Mouse (Mus musculus): ENCODE data around the gene Hormad1.
A peak's percentile ranks its signal among the peaks of the same experiment; 100 is the strongest.
"Not testable (repeated sequence)": the region's sequence is repeated elsewhere in the genome, so short reads cannot be mapped to it uniquely, and the experiment has no call there.

Gene Hormad1

DNA sequence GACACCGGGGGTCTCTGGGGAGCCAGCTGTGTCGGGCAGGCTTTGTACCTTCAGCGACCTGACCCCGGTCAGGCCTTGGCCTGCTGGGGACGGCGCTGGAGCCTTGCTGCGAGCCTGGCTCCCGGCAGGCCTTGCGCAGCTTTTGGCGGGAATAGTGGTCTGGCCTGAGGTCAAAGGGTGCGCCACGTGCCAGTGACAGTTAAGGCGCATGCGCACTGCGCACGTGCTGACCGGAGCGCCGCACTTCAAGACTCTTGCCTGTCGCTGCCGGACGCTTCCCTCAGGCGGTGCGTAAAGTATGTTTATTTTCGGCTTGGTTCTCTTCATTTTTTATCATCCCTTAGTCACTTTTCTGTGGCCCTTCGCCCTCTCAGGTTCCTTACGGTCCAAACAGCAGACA lies at the start of gene Hormad1:
TSS of gene Hormad1 (plus strand) at position 241 of the 400 bp plus-strand sequence.
- DNase-seq (ENCODE audit: low spot score in 2 of 2): no peak

DNA sequence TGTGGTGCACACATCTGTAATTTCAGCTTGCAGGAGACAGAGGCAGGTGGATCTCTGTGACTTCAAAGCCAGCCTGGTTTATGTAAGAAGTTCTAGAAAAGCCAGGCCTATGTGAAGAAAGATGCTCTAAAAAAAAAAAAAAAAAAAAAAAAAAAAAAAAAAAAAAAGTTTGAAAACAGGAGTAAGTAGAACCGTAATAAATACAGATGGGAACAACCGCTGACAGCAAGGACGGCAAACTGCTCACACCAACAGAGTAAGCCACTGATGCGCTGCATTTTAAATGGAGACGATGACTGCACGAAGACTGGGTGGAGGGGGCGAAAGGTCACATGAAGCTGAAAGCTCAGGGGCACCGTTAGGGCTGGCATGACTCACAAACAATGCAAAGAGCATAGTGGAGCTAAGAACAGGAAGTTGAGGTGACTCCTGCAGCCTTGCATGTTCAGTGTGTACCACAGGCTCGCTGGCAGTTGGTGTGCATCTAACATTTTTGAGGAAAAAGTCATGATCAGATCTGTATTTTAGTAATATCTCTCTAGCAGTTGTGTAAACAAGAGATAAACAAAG lies 47.8 kb upstream of the Hormad1 start:
- no peak for DNase-seq (ENCODE audit: low spot score in 2 of 2)

DNA sequence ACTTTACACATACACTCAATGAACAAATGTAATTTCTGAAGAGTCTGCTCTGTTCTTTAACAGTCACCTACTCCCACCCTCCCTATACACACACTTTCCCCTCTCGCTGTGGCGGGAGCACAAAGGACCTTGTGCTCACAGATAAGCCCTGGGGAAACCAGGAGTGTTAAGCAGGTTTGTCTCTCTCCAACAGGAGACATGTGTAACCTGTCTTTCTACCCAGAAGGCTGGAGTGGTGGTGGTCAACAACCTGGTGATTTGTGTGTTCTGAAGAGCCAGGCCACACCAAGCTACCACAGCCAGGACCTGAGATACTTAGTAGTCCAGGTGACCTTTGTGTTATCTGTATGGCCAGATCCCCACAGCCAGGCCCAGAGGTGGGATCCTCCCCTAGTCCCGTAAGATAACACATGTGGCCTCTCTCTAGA lies 42.8 kb upstream of the Hormad1 start:
- DNase-seq (ENCODE audit: low spot score in 2 of 2): no peak

- peak; percentile 80 for DNase-seq (ENCODE audit: low spot score in 2 of 2)
Observed at GRCm38 (mm10) chr3:95517493-95517898, 42.0 kb upstream of the Hormad1 start.

- no peak for DNase-seq (ENCODE audit: low spot score in 2 of 2)
Observed at GRCm38 (mm10) chr3:95518891-95519290, 40.6 kb upstream of the Hormad1 start.

DNA sequence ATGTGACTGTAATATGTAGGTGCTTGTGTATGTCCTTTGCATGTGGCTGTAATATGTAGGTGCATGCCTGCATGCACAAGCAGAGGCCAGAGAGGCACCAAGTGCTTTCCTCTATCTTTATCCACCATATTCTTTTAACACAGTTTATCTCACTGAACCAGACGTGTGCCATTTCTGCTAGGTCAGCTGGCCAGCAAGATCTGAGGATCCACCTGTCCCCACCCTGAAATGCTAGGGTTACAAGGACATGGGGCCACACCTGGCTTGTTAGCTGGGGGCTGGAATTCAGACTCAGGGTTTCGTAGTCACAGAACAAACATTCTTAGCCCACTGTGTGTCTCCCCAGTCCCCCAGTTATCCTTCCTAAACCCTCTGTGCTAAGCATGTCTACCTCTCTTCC lies 40.2 kb upstream of the Hormad1 start:
- DNase-seq (ENCODE audit: low spot score in 2 of 2): no peak

DNA sequence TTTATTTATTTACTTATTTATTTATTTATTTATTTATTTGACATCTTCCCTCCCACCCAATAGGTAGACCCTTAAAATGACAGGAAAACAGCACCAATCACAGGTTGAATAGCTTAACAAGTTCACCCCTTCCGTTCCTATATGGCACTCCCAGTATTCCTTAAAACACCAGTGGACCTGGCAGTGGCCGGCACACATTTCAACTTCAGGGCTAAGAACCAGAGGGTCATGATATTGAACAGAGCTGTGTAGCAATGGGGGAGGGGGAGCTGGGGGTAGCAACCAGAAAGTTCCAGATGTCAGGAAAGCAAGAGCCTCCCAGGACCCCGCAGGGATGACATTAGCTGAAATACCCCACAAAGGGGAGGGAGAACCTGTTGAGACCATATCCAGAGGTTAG lies 39.4 kb upstream of the Hormad1 start:
- no peak for DNase-seq (ENCODE audit: low spot score in 2 of 2)

DNA sequence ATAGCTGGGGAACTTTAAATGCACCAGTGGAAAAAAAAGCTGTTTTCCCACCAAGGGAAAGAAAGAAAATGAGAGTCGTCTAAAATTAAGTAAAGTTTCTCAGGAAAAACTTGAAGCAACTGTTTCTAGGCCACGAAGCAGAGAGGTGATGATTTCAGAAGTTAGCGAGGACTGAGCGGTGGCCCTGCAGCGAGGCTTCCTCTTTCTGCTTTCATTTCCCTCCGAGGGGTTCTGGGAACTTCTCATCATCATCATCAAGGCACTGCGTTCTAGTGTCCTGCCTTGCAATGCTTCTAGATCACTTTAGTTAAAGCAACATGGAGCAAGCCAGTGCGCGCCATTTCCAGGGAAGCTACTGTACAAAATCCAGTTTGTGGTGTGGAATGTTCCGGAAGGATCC lies 38.3 kb upstream of the Hormad1 start:
- no peak for DNase-seq (ENCODE audit: low spot score in 2 of 2)

DNA sequence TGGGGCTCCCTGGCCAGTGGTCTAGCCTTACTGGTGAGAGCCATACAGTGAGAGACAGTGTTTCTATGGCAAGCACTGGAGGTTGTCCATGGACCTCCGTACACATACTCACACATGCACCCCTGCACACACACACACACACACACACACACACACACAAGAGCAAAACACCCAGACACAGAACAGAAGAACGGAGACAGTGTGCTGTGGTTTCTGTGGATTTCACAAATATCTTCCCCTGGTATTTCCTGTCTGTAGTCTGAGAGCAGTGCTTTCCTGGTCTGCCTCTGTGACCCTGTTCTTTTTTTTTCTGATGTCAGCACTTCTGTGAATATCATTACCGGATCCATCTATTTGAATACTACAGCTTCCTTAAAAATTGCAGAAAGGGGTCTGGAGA lies 35.8 kb upstream of the Hormad1 start:
- DNase-seq (ENCODE audit: low spot score in 2 of 2): no peak

DNA sequence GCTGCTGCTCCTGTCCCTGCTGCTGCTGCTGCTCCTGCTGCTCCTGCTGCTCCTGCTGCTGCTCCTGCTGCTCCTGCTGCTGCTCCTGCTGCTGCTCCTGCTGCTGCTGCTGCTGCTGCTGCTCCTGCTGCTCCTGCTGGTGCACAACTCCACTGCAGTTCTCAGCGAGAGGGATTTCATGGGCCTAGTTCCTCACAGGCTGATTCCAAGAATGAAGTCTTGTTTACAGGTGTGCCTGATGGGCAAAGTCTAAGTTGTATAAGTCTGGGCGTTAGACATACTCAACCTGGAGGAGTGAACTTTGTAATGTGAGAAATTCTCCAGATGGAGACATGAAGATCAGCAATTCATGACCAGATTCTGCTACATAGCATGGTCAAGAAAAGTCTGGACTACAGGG lies 34.8 kb upstream of the Hormad1 start:
- DNase-seq (ENCODE audit: low spot score in 2 of 2): no peak

DNA sequence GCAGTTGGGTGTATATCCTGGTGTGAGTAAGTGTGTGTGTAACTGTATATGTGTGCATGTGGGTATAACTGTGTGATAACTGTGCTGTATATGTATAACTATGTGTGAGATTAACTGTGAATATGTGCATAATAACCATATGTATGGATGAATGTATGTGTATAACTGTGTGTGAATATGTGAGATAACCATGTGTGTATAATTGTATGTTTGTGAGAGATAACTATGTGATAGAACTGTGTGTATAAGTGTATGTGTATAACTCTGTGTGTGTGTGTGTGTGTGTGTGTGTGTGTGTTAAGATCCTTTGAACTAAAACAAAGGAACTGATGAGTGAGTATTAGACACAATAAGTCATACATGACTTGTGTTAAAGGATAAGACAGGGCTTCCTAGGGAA lies 33.4 kb upstream of the Hormad1 start:
- DNase-seq (ENCODE audit: low spot score in 2 of 2): no peak

DNA sequence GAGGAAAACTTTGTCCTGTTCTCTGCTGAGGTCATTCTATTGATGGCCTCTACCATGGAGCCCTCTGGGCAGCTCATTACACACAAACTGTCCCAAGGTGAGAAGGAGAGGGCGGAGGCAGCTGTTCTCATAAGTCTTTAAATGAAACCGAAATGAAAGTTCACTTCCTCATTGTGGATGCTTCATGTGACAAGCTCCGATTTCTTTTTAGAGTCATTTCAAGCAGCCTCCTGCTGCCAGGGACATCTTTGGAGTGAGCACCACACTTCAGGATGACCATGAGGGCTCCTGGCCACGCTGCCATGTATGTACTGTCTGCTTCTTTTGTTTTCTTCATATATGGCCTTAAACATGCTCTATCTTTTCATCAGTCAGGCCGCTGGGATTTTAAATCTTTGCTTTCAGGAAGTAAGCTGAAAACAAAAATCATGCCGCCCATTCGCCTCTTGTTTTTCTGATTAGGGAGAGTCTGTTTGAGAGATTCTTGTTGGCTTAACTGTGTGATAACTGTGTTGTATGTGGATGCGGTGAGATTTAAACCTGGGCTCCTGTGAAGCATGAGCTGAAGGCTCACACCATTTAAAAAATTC lies 32.8 kb upstream of the Hormad1 start, which contains the start of gene Ctss:
TSS of gene Ctss (plus strand) at position 165 of the 590 bp plus-strand sequence.
- DNase-seq (ENCODE audit: low spot score in 2 of 2): no peak

DNA sequence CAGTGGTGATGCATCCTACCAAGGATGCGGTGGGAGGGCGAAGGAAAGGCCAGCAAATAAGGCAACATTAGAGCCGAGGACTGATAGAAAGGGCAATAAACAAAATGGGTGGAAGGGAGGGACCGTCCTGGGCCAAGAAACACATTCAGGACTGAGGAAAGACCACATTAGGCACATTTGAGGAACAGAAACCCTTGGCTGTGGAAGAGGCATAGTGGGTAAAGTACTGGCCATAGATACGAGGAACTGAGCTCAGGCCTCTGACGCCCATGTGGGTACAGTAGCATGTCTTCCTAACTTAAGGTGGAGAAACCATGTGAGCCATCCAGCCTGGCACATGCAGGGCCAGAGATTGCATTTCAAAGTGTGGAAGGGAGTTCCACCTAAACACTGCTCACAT lies 29.7 kb upstream of the Hormad1 start:
- peak; percentile 28 to 35 for DNase-seq (ENCODE audit: low spot score in 2 of 2)

DNA sequence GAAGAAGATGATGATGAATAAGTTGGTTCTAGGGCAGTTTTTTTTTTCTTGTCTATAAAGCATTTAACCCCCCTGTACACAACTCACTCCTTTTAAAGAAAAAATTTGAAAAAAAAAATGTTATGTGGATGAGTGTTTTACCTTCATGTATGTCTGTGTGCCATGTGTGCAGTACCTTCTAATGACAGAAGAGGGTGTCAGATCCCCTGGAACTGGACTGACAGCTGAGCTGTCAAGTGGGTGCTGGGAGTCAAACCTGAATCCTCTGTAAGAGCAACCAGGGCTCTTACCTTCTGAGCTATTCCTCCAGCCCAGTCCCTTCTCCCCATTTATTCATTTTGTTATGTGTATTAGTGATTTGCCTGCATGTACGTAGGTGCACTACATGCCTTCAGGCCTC lies 28.5 kb upstream of the Hormad1 start:
- DNase-seq (ENCODE audit: low spot score in 2 of 2): no peak

DNA sequence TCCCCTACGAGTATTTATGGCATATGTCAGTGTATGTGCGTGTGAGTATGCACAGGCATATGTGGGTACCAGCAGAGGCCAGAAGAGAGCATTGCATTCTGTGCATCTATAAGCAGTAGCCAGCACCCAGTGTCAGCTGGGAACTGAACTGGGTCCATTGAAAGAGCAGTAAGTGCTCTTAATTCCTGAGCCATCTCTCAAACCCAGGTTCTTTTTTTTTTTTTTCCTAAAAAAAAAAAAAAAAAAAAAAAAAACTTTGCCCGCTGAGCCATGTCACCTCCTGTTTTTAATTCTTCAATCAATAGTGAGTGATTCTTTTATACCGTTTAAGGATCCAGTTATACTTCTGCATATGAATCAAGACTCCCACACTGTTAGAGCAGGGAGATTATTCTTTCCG lies 26.1 kb upstream of the Hormad1 start:
- no peak for DNase-seq (ENCODE audit: low spot score in 2 of 2)

DNA sequence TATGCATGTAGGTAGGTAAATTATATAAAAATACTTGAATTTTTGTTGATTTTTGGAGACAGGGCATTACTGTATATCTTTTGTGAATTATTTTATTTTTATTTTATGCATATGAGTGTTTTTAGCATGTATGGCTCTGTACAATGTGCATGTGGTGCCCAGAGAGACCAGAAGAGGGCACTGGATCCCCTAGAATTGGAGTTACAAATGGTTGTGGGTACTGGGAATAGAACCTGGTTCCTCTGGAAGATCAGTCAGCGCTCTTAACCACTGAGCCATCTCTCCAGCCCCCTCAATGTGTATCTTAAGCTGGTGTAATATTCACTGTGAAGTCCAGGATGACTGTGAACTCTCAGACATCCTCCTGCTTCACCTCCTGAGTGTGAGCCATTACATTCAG lies 24.6 kb upstream of the Hormad1 start:
- no peak for DNase-seq (ENCODE audit: low spot score in 2 of 2)

DNA sequence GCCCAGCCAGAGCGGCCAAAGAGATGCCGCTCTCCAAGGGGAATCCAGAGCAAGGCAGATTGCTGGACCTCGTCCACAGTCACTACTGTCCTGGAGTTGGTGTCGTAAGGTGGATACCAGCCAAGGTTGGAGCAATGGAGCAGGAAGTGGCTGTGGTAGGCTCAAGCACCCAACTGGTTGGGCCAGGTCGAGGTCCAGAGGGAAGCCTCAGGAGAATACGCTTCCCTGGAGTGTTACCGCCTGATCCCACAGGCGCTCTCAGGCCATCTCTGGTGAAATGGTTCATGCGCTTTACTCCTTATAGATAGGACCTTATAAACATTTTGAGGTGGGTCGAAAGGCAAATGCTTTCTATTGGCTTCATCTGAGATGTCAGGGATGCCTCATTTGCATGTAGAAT lies 20.5 kb upstream of the Hormad1 start:
- no peak for DNase-seq (ENCODE audit: low spot score in 2 of 2)

GRCm38 (mm10) chr3:95539837-95540236 lies 19.6 kb upstream of the Hormad1 start:
- DNase-seq (ENCODE audit: low spot score in 2 of 2): no peak

DNA sequence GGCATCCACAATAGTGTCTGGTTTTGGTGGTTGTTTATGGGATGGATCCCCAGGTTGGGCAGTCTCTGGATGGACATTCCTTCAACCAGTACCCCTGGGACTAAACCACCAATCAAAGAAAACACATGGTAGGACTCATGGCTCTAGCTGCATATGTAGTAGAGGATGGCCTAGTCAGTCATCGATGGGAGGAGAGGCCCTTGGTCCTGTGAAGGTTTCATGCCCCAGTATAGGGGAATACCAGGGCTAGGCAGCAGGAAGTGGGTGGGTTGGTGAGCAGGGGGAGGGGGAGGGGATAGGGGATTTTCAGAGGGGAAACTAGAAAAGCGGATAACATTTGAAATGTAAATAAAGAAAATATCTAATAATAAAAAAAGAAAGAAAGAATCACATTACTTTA lies 18.3 kb upstream of the Hormad1 start:
- DNase-seq (ENCODE audit: low spot score in 2 of 2): not testable (repeated sequence)

GRCm38 (mm10) chr3:95542171-95542570 lies 17.3 kb upstream of the Hormad1 start:
- DNase-seq (ENCODE audit: low spot score in 2 of 2): no peak

GRCm38 (mm10) chr3:95542981-95543380 lies 16.5 kb upstream of the Hormad1 start:
- no peak for DNase-seq (ENCODE audit: low spot score in 2 of 2)

DNA sequence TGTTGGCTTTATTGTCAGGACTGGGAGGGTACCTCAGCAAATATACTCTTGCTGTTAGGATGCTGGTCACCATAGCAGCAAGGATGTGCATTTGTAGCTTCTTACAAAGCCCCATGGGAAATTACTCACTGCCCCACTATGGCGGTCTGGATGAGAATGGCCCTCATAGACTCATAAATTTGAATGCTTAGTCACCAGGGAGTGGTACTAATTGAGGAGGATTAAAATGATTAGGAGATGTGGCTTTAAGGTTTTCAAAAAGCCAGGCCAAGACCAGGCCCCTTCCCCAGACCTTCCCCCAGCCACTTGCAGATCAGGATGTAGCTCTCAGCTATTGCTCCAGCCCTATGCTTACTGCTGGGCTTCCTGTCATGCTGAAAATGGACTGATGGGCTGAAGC lies 9.3 kb upstream of the Hormad1 start:
- no peak for DNase-seq (ENCODE audit: low spot score in 2 of 2)

- DNase-seq (ENCODE audit: low spot score in 2 of 2): no peak
Observed at GRCm38 (mm10) chr3:95553986-95554385, 5.5 kb upstream of the Hormad1 start.

DNA sequence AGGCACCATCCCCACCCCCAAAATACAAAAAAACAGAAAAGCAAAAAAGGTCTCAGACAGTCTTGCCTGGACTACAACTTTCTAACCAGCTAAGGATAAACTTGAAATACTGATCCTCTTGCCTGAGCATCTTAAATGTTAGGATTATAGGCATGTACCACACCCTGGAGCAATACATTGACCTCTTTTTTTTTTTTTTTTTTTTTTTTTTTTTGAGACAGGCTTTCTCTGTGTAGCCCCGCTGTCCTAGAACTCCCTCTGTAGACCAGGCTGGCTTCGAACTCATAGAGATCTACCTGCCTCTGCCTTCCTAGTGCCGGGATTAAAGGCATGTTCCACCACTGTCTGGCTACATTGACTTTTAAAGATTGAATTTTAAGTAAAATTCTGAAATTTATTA lies 1.3 kb downstream of the Hormad1 start:
- DNase-seq (ENCODE audit: low spot score in 2 of 2): no peak
